Mouse (Mus musculus) central nervous system, embryonic 14 days (tissue): ENCODE results near the gene Naxd. TPM values are rescaled to one million over a fixed set of nuclear protein-coding genes. Genes with fewer than 3 reads are reported as not detected.

Source experiments
- polyA plus RNA-seq: library from polyadenylated mRNA; depleted of rRNA; stranded (reverse); fragments of >200 nt; gene quantifications from 2 replicates; pipeline ENCODE4 v1.2.3, GENCODE M21; 2012; rRNA removed

Naxd gene
- 129 and 138 TPM in 2 replicates for polyA plus RNA-seq

GRCm38 (mm10) chr8:11497017-11497990 lies at the start of gene Naxd:
Gene Naxd, plus strand, starts transcription at chr8:11497506.

GRCm38 (mm10) chr8:11477811-11478761 lies 19.2 kb upstream of the Naxd start, which contains the start of gene Rab20:
Gene Rab20, minus strand, starts transcription at chr8:11478710.

GRCm38 (mm10) chr8:11550281-11550948 lies 53.1 kb downstream of the Naxd start, which contains the start of gene Cars2:
Gene Cars2, minus strand, starts transcription at chr8:11550783.

GRCm38 (mm10) chr8:11554799-11555719 lies 57.8 kb downstream of the Naxd start, which contains the start of gene Ing1:
Gene Ing1, plus strand, starts transcription at chr8:11555571.

Other genes starting within 250 kb of the Naxd start
- gene Col4a2, start 184.7 kb upstream of the Naxd start, polyA plus RNA-seq: 47.4 and 63.1 TPM in 2 replicates
- gene Col4a1, start 184.7 kb upstream of the Naxd start, polyA plus RNA-seq: 114 and 141 TPM in 2 replicates
- 1.1 and 1.8 TPM in 2 replicates for gene Rab20, start 18.8 kb upstream of the Naxd start, polyA plus RNA-seq
- gene Cars2, start 53.3 kb downstream of the Naxd start, polyA plus RNA-seq: 53.1 and 57.7 TPM in 2 replicates
- 78.6 and 91.9 TPM in 2 replicates for gene Ing1, start 58.1 kb downstream of the Naxd start, polyA plus RNA-seq
- gene Ankrd10, start 138.3 kb downstream of the Naxd start, polyA plus RNA-seq: 166 and 179 TPM in 2 replicates
- gene 1700016D06Rik, start 203.6 kb downstream of the Naxd start, polyA plus RNA-seq: 0.11 TPM in 1 of 2 replicates, not detected in the other
- gene Arhgef7, start 230.2 kb downstream of the Naxd start, polyA plus RNA-seq: 86.6 and 92.3 TPM in 2 replicates